Mouse (Mus musculus) left cerebral cortex, postnatal 25 days (tissue): ENCODE data around the gene Strn. TPM values are rescaled to one million over a fixed set of nuclear protein-coding genes. Genes with fewer than 3 reads are reported as not detected.
A peak's percentile ranks its signal among the peaks of the same experiment; 100 is the strongest.
"Not testable (repeated sequence)": the region's sequence is repeated elsewhere in the genome, so short reads cannot be mapped to it uniquely, and the experiment has no call there.

Experiments
- DNase-seq, 2 experiments: peaks; one replicate each; pipeline ENCODE4 v3.0.0; 2022; ENCODE audit warnings: low spot score in 2 of 2, mixed read lengths in 1 of 2
- intact Hi-C: fragments of 180-260 bp; cut with DNase I; formaldehyde crosslinking; loops from one replicate; pipeline ENCODE4 v1.15.1; 2025
- total RNA-seq, 2 experiments: library from RNA; stranded (reverse); gene quantifications; 2 replicates each; pipeline ENCODE4 v1.2.3; 2021

Strn gene
- total RNA-seq, 2 experiments from 2014 or later, result 62.9 to 87.9 TPM

- DNase-seq, result no peak
- intact Hi-C loops, result no loop called here
Measured at GRCm38 (mm10) chr17:78724461-78725055, 12.4 kb downstream of the Strn start.

- no peak for DNase-seq
- intact Hi-C loops, result no loop called here
Measured at GRCm38 (mm10) chr17:78721690-78722089, 15.3 kb downstream of the Strn start.

GRCm38 (mm10) chr17:78719086-78719485, 17.9 kb downstream of the Strn start:
- intact Hi-C loops, result no loop called here
- DNase-seq, result no peak

GRCm38 (mm10) chr17:78710258-78710657, 26.7 kb downstream of the Strn start:
- no peak for DNase-seq
- intact Hi-C loops, result no loop called here

- intact Hi-C loops, result no loop called here
- DNase-seq, result no peak
Measured at GRCm38 (mm10) chr17:78708422-78708821, 28.6 kb downstream of the Strn start.

GRCm38 (mm10) chr17:78702988-78703387, 34.0 kb downstream of the Strn start:
- intact Hi-C loops, result no loop called here
- DNase-seq, result no peak

- no peak for DNase-seq
- intact Hi-C loops, result no loop called here
Measured at GRCm38 (mm10) chr17:78698965-78699364, 38.0 kb downstream of the Strn start.

- no peak for DNase-seq
- intact Hi-C loops, result no loop called here
Measured at GRCm38 (mm10) chr17:78697462-78697861, 39.5 kb downstream of the Strn start.

- intact Hi-C loops, result no loop called here
- no peak for DNase-seq
Measured at GRCm38 (mm10) chr17:78696922-78697321, 40.1 kb downstream of the Strn start.

- DNase-seq, intact Hi-C loops: not testable (repeated sequence)
Measured at GRCm38 (mm10) chr17:78689231-78689630, 47.8 kb downstream of the Strn start.

GRCm38 (mm10) chr17:78687971-78688370, 49.0 kb downstream of the Strn start:
- intact Hi-C loops, result no loop called here
- no peak for DNase-seq

GRCm38 (mm10) chr17:78685004-78685403, 52.0 kb downstream of the Strn start:
- no peak for DNase-seq
- intact Hi-C loops, result no loop called here

- intact Hi-C loops, result no loop called here
- DNase-seq, result no peak
Measured at GRCm38 (mm10) chr17:78682351-78682750, 54.6 kb downstream of the Strn start.

GRCm38 (mm10) chr17:78679503-78679902, 57.5 kb downstream of the Strn start:
- no peak for DNase-seq
- intact Hi-C loops, result no loop called here

GRCm38 (mm10) chr17:78676813-78677212, 60.2 kb downstream of the Strn start:
- peak; percentile 37 to 86 for DNase-seq

GRCm38 (mm10) chr17:78664962-78665545, 71.9 kb downstream of the Strn start:
- DNase-seq, result peak in 1 of 2 experiments; percentile 34

More at GRCm38 (mm10) chr17:78676813-78677212, 60.2 kb downstream of the Strn start:
- intact Hi-C loops, result loop anchor here (2.0 kb wide), 1 partner anchor 60 kb away; the partner anchor contains the start of gene Strn

GRCm38 (mm10) chr17:78654841-78655240, 82.2 kb downstream of the Strn start:
- intact Hi-C loops, result loop anchor here (10.0 kb wide), 1 partner anchor 290 kb away; no protein-coding TSS in a partner anchor

More at GRCm38 (mm10) chr17:78664962-78665545, 71.9 kb downstream of the Strn start:
- intact Hi-C loops, result loop anchor here (10.0 kb wide), 1 partner anchor 160 kb away; no protein-coding TSS in a partner anchor

GRCm38 (mm10) chr17:78643853-78644475, 93.0 kb downstream of the Strn start:
- intact Hi-C loops, result no loop called here
- no peak for DNase-seq

More at GRCm38 (mm10) chr17:78654841-78655240, 82.2 kb downstream of the Strn start:
- DNase-seq, result no peak

- intact Hi-C loops, result no loop called here
- DNase-seq, result no peak
Measured at GRCm38 (mm10) chr17:78642259-78642658, 94.7 kb downstream of the Strn start.

GRCm38 (mm10) chr17:78640387-78640786, 96.6 kb downstream of the Strn start:
- intact Hi-C loops, result no loop called here
- DNase-seq, result no peak

- intact Hi-C loops, result no loop called here
- no peak for DNase-seq
Measured at GRCm38 (mm10) chr17:78639099-78639498, 97.9 kb downstream of the Strn start.
